In genomic region chr3:151572089-151572488, GRCm38 (mm10) we compare ENCODE assay signal across 20 mouse cellular contexts.
DNase-seq lines count a peak whose midpoint lies in the region; ATAC-seq lines count a peak whose summit lies in the region.
"Had no signal": no experiment of that assay in that cellular context is flagged by ENCODE, and none has a peak within 500 bp of the region (broad histone marks: within the 10 kb centered on the region; RNA-seq: fewer than 3 reads in every experiment).

No protein-coding gene starts in this region.

- DNase-seq in adrenal gland, adult 2 months, result peak; percentile 77
- no peak for DNase-seq in adrenal gland, adult 18-20 months (ENCODE audit: low spot score in 2 of 2)
- DNase-seq in adrenal gland, adult 8-10 months, result peak; percentile 68
- peak; percentile 25 to 58 for DNase-seq in adrenal gland, postnatal 36 days
- DNase-seq in thymus, postnatal 4 days, result no peak
- DNase-seq in thymus, postnatal 14 days, result no peak
- DNase-seq: cerebellum, adult 18-20 months; cerebellum, adult 9-11 months; cerebellum, postnatal 36 days; gastrocnemius, adult 2 months; gastrocnemius, postnatal 25 days; heart, adult 11 months; heart, postnatal 10 days; heart, postnatal 4 days; kidney, adult 11 months had no signal

- ATAC-seq in megakaryocyte progenitor cell, adult 5-6 weeks (replicated peaks; ENCODE audit: poor library complexity), result peak; percentile 55
- ATAC-seq in activated CD4-positive, CD25-positive, alpha-beta regulatory T cell, adult 4 months, result no peak
- ATAC-seq: forebrain, embryonic 14.5 days; hindbrain, embryonic 16.5 days; inflammation-experienced regulatory T-cells, adult 6 months had no signal

Comparison
In these comparisons a context has a peak if more than half of its experiments do, and no peak if none do; other contexts are left out.
1. DNase-seq: peak in adrenal gland, adult 2 months (single experiment), adrenal gland, adult 8-10 months (single experiment) and adrenal gland, postnatal 36 days (2 of 2); none in adrenal gland, adult 18-20 months (0 of 2), thymus, postnatal 4 days (single experiment) and thymus, postnatal 14 days (single experiment).